Mouse (Mus musculus) kidney, adult 8-10 months (tissue): ENCODE measurements around the gene Vti1a.
A peak's percentile ranks its signal among the peaks of the same experiment; 100 is the strongest.

ENCODE experiments used
- DNase-seq, 2 experiments: peaks; one replicate each; pipeline ENCODE4 v3.0.0; 2022

Gene Vti1a

GRCm38 (mm10) chr19:55564104-55564938 lies 248.2 kb downstream of the Vti1a start:
- DNase-seq, result no peak

- no peak for DNase-seq
Observed at GRCm38 (mm10) chr19:55565111-55565510, 249.0 kb downstream of the Vti1a start.

GRCm38 (mm10) chr19:55565523-55566369 lies 249.7 kb downstream of the Vti1a start:
- DNase-seq, result no peak

GRCm38 (mm10) chr19:55569114-55569513 lies 253.0 kb downstream of the Vti1a start:
- DNase-seq, result no peak

GRCm38 (mm10) chr19:55569894-55570293 lies 253.8 kb downstream of the Vti1a start:
- no peak for DNase-seq

GRCm38 (mm10) chr19:55570520-55571296 lies 254.6 kb downstream of the Vti1a start:
- DNase-seq, result no peak

GRCm38 (mm10) chr19:55571486-55571885 lies 255.4 kb downstream of the Vti1a start:
- no peak for DNase-seq

- DNase-seq, result no peak
Observed at GRCm38 (mm10) chr19:55577306-55578042, 261.4 kb downstream of the Vti1a start.

- DNase-seq, result peak in 1 of 2 experiments; percentile 40
Observed at GRCm38 (mm10) chr19:55578094-55579085, 262.3 kb downstream of the Vti1a start.

GRCm38 (mm10) chr19:55579310-55579709 lies 263.2 kb downstream of the Vti1a start:
- DNase-seq, result peak; percentile 39 to 41

GRCm38 (mm10) chr19:55580152-55580551 lies 264.1 kb downstream of the Vti1a start:
- DNase-seq, result peak; percentile 87 to 90

GRCm38 (mm10) chr19:55580667-55581066 lies 264.6 kb downstream of the Vti1a start:
- DNase-seq, result peak; percentile 94 to 96

GRCm38 (mm10) chr19:55582896-55583653 lies 267.0 kb downstream of the Vti1a start:
- DNase-seq, result no peak

GRCm38 (mm10) chr19:55585270-55586224 lies 269.5 kb downstream of the Vti1a start:
- DNase-seq, result no peak

- no peak for DNase-seq
Observed at GRCm38 (mm10) chr19:55587638-55588421, 271.7 kb downstream of the Vti1a start.

GRCm38 (mm10) chr19:55588948-55589896 lies 273.1 kb downstream of the Vti1a start:
- no peak for DNase-seq
